Comparison of ENCODE assay signal across 27 mouse cellular contexts in genomic region chr9:7691790-7692189, GRCm38 (mm10). TPM values are rescaled to one million over a fixed set of nuclear protein-coding genes. Genes with fewer than 3 reads are reported as not detected.
"Had no signal": no experiment of that assay in that cellular context is flagged by ENCODE, and none has a peak within 500 bp of the region (broad histone marks: within the 10 kb centered on the region; RNA-seq: fewer than 3 reads in every experiment).

Mmp7 (plus strand) TSS chr9:7692090.

- H3K4me1 ChIP-seq: kidney, embryonic 15.5 days; limb, embryonic 15.5 days; midbrain, embryonic 10.5 days; midbrain, embryonic 13.5 days had no signal

- H3K27ac ChIP-seq: kidney, embryonic 15.5 days; limb, embryonic 12.5 days; limb, embryonic 15.5 days; liver, embryonic 14.5 days; midbrain, embryonic 10.5 days; midbrain, embryonic 13.5 days; stomach, postnatal 0 days had no signal

- H3K27me3 ChIP-seq: kidney, embryonic 15.5 days; limb, embryonic 12.5 days; limb, embryonic 15.5 days; midbrain, embryonic 13.5 days had no signal

- H3K9ac ChIP-seq: kidney, embryonic 15.5 days; limb, embryonic 12.5 days; limb, embryonic 15.5 days; liver, embryonic 14.5 days; liver, postnatal 0 days; lung, embryonic 14.5 days; midbrain, embryonic 13.5 days had no signal

- H3K4me3 ChIP-seq: kidney, embryonic 15.5 days; limb, embryonic 12.5 days; limb, embryonic 15.5 days; midbrain, embryonic 10.5 days; midbrain, embryonic 13.5 days had no signal

- H3K9me3 ChIP-seq: kidney, embryonic 15.5 days; limb, embryonic 12.5 days; limb, embryonic 15.5 days; midbrain, embryonic 10.5 days; midbrain, embryonic 13.5 days had no signal

- DNase-seq: kidney, adult 8-10 months; kidney, postnatal 10 days; kidney, postnatal 36 days; left cerebral cortex, postnatal 4 days; liver, postnatal 0 days; lung, embryonic 14.5 days; lung, postnatal 4 days; thymus, adult 2 months; thymus, postnatal 14 days; thymus, postnatal 4 days had no signal

- H3K36me3 ChIP-seq: kidney, embryonic 15.5 days; limb, embryonic 12.5 days; limb, embryonic 15.5 days; midbrain, embryonic 10.5 days; midbrain, embryonic 13.5 days had no signal

- H3K4me2 ChIP-seq: kidney, embryonic 15.5 days; limb, embryonic 12.5 days; limb, embryonic 15.5 days; liver, embryonic 11.5 days; lung, embryonic 14.5 days; midbrain, embryonic 13.5 days had no signal

- ATAC-seq: liver, postnatal 0 days; lung, postnatal 0 days; midbrain, embryonic 13.5 days; midbrain, embryonic 16.5 days had no signal

RNA-seq across cellular contexts. Expression of gene Mmp7, which starts in this region (rescaled TPM):
- total RNA-seq: layer of hippocampus, adult 18-20 months; layer of hippocampus, postnatal 14 days; left cerebral cortex, adult 8-10 months; left cerebral cortex, postnatal 14 days; left cerebral cortex, postnatal 4 days; megakaryocyte, adult 5-6 weeks had no signal
- polyA plus RNA-seq: kidney, embryonic 15.5 days; limb, embryonic 12.5 days; liver, embryonic 11.5 days; liver, embryonic 14.5 days; liver, postnatal 0 days; lung, postnatal 0 days; midbrain, embryonic 10.5 days; midbrain, embryonic 13.5 days; midbrain, embryonic 16.5 days; neural tube, embryonic 11.5 days; neural tube, embryonic 14.5 days had no signal
